Mouse (Mus musculus) embryonic facial prominence, embryonic 15.5 days (tissue): Measurements from ENCODE around the gene Chchd5. TPM values are rescaled to one million over a fixed set of nuclear protein-coding genes. Genes with fewer than 3 reads are reported as not detected.

Experiments
- ATAC-seq: fragments of 200-750 bp; cut with Nextera tagmentation; 2 replicates; pipeline ENCODE4 v1.8.0; 2017; ENCODE audit warnings: low read depth, moderate TSS enrichment; ENCODE audit not compliant: insufficient number of reproducible peaks, low FRiP score, low TSS enrichment
- H3K27ac ChIP-seq: fragments of 300-500 bp; sonication (generic); replicated peaks from 2 replicates; pipeline ENCODE4 v1.5.1; 2015; ENCODE audit warnings: mild to moderate bottlenecking, inconsistent platforms
- H3K27me3 ChIP-seq: fragments of 300-500 bp; sonication (generic); 2 replicates; pipeline ENCODE4 v1.6.1; 2015; ENCODE audit warnings: inconsistent platforms
- H3K36me3 ChIP-seq: fragments of 300-500 bp; sonication (generic); 2 replicates; pipeline ENCODE4 v1.6.1; 2015; ENCODE audit warnings: mild to moderate bottlenecking, inconsistent platforms
- H3K4me1 ChIP-seq: fragments of 300-500 bp; sonication (generic); 2 replicates; pipeline ENCODE4 v1.6.1; 2015; ENCODE audit warnings: inconsistent platforms
- H3K4me2 ChIP-seq: fragments of 300-500 bp; sonication (generic); replicated peaks from 2 replicates; pipeline ENCODE4 v1.6.1; 2015; ENCODE audit warnings: mild to moderate bottlenecking, inconsistent platforms
- H3K4me3 ChIP-seq: fragments of 300-500 bp; sonication (generic); replicated peaks from 2 replicates; pipeline ENCODE4 v1.5.1; 2015; ENCODE audit warnings: mild to moderate bottlenecking, inconsistent platforms
- H3K9ac ChIP-seq: fragments of 300-500 bp; sonication (generic); 2 replicates; pipeline ENCODE4 v1.6.1; 2015; ENCODE audit warnings: inconsistent platforms
- H3K9me3 ChIP-seq: fragments of 300-500 bp; sonication (generic); replicated peaks from 2 replicates; pipeline ENCODE4 v1.6.1; 2016; ENCODE audit warnings: inconsistent platforms
- WGBS: fragments of 180-500 bp; shearing (Covaris S2); methylation state at CpG from one replicate; pipeline ENCODE4 v1.1.7; 2015; 5-methylcytosine and 5-hydroxymethylcytosine counted together
- polyA plus RNA-seq: library from polyadenylated mRNA; unstranded; fragments of >200 nt; fragmentation: Nextera tagmentation; extraction: Ambion mirVana; gene quantifications from 2 replicates; pipeline ENCODE4 v1.2.1, GENCODE M21; 2015

Gene Chchd5
- polyA plus RNA-seq, 1 experiment from 2014 or later = 25.2 TPM

DNA sequence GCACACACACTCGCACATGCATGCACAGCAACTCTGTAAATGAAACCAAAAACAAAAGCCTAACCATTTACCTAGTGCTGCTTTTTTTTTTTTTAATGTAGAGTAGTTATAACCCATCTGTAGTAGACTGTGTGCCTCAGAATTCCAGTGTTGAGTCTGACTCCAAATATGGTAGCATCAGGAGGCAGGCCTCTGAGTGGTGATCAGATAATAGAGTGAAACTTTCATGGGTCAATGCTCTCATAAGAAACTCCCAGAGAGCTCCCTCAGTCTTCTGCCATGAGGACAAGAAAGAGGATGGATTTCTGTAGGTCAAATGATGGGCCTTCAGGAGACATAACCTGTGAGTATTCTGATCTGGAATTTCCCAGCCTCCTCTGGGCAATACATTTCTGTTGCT, 52.9 kb downstream of the Chchd5 start:
- no peaks in the 10 kb centered on the region for H3K27me3 ChIP-seq
- no peaks in the 10 kb centered on the region for H3K9me3 ChIP-seq
- H3K4me1 ChIP-seq = peaks cover 20% of the 10 kb centered on the region; the same call in 1 of the 2 replicates
- H3K4me3 ChIP-seq = no peak overlapping the region
- WGBS = 89% methylated on average over 1 of the region's 1 CpGs
- H3K36me3 ChIP-seq = no peaks in the 10 kb centered on the region
- no peak overlapping the region for H3K27ac ChIP-seq
- no peak for ATAC-seq
- H3K9ac ChIP-seq = no peak overlapping the region
- no peak overlapping the region for H3K4me2 ChIP-seq

DNA sequence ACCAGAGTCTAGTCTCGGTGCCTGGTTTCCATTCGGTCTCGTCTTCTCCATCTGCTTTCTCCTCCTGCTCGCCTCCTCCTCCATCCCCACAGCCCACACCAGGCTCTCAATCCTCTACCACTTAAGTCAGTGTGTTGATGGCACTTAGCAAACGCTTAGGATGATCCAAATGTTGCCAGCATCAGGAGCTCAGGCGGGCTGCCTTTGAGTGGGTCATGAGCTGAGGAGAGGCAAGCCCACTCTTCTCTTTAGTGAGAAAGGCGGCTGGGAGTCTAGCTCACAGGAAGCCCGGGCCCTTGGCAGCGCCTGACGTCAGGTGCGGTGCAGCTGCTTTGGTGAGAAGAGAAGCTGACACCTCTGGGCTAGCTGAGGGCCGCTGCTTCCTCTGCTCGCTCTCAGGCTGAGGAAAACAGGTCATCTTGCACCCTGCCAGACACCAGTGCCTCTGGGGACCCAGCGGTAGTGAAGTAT, 54.1 kb downstream of the Chchd5 start:
- no peaks in the 10 kb centered on the region for H3K36me3 ChIP-seq
- no peak for ATAC-seq
- H3K4me3 ChIP-seq = no peak overlapping the region
- no peak overlapping the region for H3K4me2 ChIP-seq
- H3K9ac ChIP-seq = no peak overlapping the region
- WGBS = 65% methylated on average over 14 of the region's 14 CpGs
- no peaks in the 10 kb centered on the region for H3K9me3 ChIP-seq
- H3K27me3 ChIP-seq = no peaks in the 10 kb centered on the region
- no peak overlapping the region for H3K27ac ChIP-seq
- peaks cover 20% of the 10 kb centered on the region; the same call in 1 of the 2 replicates for H3K4me1 ChIP-seq

Other genes with a start within 250 kb of the Chchd5 start
- gene Zc3h8, start 185.6 kb upstream of the Chchd5 start, polyA plus RNA-seq = 6.4 and 6.8 TPM in 2 replicates
- gene Zc3h6, start 162.3 kb upstream of the Chchd5 start, polyA plus RNA-seq = 2.4 and 2.5 TPM in 2 replicates
- gene Gm10762, start 162.0 kb upstream of the Chchd5 start, polyA plus RNA-seq = 15.8 and 16.2 TPM in 2 replicates
- 0.12 TPM in 1 of 2 replicates, not detected in the other for gene Vinac1, start 81.5 kb upstream of the Chchd5 start, polyA plus RNA-seq
- 14.8 and 15.9 TPM in 2 replicates for gene Ttl, start 63.8 kb upstream of the Chchd5 start, polyA plus RNA-seq
- 21.9 and 25.1 TPM in 2 replicates for gene Polr1b, start 28.7 kb upstream of the Chchd5 start, polyA plus RNA-seq
- gene Slc20a1, start 69.1 kb downstream of the Chchd5 start, polyA plus RNA-seq = 23.0 and 24.0 TPM in 2 replicates
- gene Ckap2l, start 167.5 kb downstream of the Chchd5 start, polyA plus RNA-seq = 39.8 and 51.0 TPM in 2 replicates
- gene Il1a, start 180.3 kb downstream of the Chchd5 start, polyA plus RNA-seq = 0.20 TPM in 1 of 2 replicates, not detected in the other
- gene Il1b, start 241.4 kb downstream of the Chchd5 start, polyA plus RNA-seq = 0.17 and 0.36 TPM in 2 replicates